Mouse (Mus musculus) ES-E14 (cell line): ENCODE data around the gene Hist1h3f. TPM values are rescaled to one million over a fixed set of nuclear protein-coding genes. Genes with fewer than 3 reads are reported as not detected.

Experiments used
- DNase-seq: peaks from one replicate; pipeline ENCODE4 v3.0.0-alpha.2; 2013; ENCODE audit warnings: low read depth, low spot score
- H3K27ac ChIP-seq: 2 replicates; pipeline ENCODE4 v1.5.1; 2012; ENCODE audit warnings: low read depth, mild to moderate bottlenecking, low read length, moderate library complexity, mixed read lengths; ENCODE audit not compliant: poor library complexity, insufficient read depth, severe bottlenecking
- H3K36me3 ChIP-seq: 2 replicates; pipeline ENCODE4 v1.6.1; 2012; ENCODE audit warnings: mild to moderate bottlenecking, low read length, moderate library complexity, mixed read lengths; ENCODE audit not compliant: control insufficient read depth, poor library complexity, insufficient read depth, severe bottlenecking
- H3K4me1 ChIP-seq, 2 experiments: fragments of 150-350 bp in 1 of 2; sonication (generic) in 1 of 2; 2 replicates each; pipeline ENCODE4 v1.6.1; 2012; ENCODE audit warnings: low read length in 2 of 2, mild to moderate bottlenecking in 1 of 2, mixed read lengths in 1 of 2; ENCODE audit not compliant: control insufficient read depth in 2 of 2, insufficient read depth in 2 of 2, poor library complexity in 1 of 2
- H3K4me3 ChIP-seq, 2 experiments: fragments of 150-350 bp in 1 of 2; sonication (generic) in 1 of 2; 2 replicates each; pipeline ENCODE4 v1.5.1; 2012; ENCODE audit warnings: low read length in 2 of 2, low read depth in 1 of 2, mild to moderate bottlenecking in 1 of 2, mixed read lengths in 1 of 2; ENCODE audit not compliant: insufficient read depth in 1 of 2, poor library complexity in 1 of 2, severe bottlenecking in 1 of 2
- H3K9ac ChIP-seq: 2 replicates; pipeline ENCODE4 v1.6.1; 2012; ENCODE audit warnings: low read depth, mild to moderate bottlenecking, low read length, mixed read lengths; ENCODE audit not compliant: poor library complexity, insufficient read depth, severe bottlenecking
- H3K9me3 ChIP-seq: fragments of 150-350 bp; sonication (generic); 2 replicates; pipeline ENCODE4 v1.6.1; 2012; ENCODE audit warnings: low read depth, mild to moderate bottlenecking, low read length; ENCODE audit not compliant: control insufficient read depth, insufficient read depth
- CHD2 ChIP-seq: IDR thresholded peaks from 2 replicates; pipeline ENCODE4 v1.6.1; 2014; ENCODE audit warnings: mild to moderate bottlenecking, low read depth, low read length, inconsistent platforms
- HCFC1 ChIP-seq: IDR thresholded peaks from 2 replicates; pipeline ENCODE4 v1.6.1; 2012; ENCODE audit warnings: low read length, inconsistent platforms, borderline replicate concordance; ENCODE audit not compliant: insufficient read depth
- MAFK ChIP-seq: IDR thresholded peaks from 2 replicates; pipeline ENCODE4 v1.6.1; 2014; ENCODE audit warnings: mild to moderate bottlenecking, low read depth, low read length, inconsistent platforms; ENCODE audit not compliant: insufficient read depth
- ZC3H11A ChIP-seq: IDR thresholded peaks from 2 replicates; pipeline ENCODE4 v1.6.1; 2012; ENCODE audit warnings: low read depth, mild to moderate bottlenecking, inconsistent platforms, low read length, borderline replicate concordance
- ZNF384 ChIP-seq: IDR thresholded peaks from 2 replicates; pipeline ENCODE4 v1.6.1; 2012; ENCODE audit warnings: low read depth, low read length, inconsistent platforms
- in situ Hi-C, 2 experiments: fragments of 600-800 bp; cut with MboI; formaldehyde crosslinking; loops; one replicate each; pipeline ENCODE4 v1.15.1; 2025; ENCODE audit warnings: low sequenced_read_pairs in 2 of 2, inconsistent platforms in 1 of 2; ENCODE audit not compliant: unreplicated experiment in 2 of 2
- total RNA-seq: library from RNA; depleted of rRNA; stranded (reverse); fragments of 300-350 nt; gene quantifications from 2 replicates; pipeline ENCODE4 v1.2.3, GENCODE M21; 2012

The Hist1h3f gene
- total RNA-seq, 1 experiment = 289 TPM

DNA sequence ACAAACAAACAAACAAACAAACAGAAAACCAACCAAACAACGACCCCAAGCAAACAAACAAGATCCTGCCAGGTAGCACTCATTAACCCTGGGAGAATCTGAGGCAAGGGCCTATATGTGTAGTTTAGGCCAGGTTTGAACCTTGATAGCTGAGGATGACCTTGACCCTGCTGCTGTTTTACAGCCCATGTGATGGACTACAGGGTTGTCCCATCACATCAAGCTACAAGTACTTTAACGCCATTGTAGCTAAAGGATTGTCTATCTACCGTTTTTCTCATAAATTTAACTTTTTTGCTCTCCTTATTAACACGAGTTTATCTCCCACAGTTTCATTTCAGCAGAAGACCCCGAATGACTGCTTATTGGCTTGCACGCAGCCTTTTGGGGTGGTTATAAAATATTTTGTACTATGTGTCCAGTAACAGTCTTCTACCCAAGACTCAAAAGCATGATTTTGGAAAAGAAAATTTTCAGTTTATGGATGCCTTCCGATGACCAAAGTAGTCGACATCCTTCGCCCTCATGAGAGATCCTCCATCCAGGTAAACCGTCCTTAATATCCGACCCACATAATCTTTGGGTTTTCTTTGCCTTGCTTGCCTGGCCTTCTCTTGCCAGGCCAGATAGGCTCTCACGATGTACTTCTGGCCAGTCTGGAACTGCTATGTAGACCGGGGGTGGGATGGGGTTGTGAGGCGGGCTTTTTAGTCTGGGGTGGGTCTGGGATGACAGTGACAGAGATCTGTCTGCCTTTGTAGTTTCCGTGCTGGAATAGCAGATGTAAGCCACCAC, 27.8 kb upstream of the Hist1h3f start:
- TF ChIP-seq ZNF384 (no peak), CHD2 (no peak), HCFC1 (no peak)
- H3K27ac ChIP-seq = no peak overlapping the region
- peaks cover 3 to 10% of the 10 kb centered on the region in 2 experiments; a peak in 2 of 4 replicates for H3K4me1 ChIP-seq
- H3K36me3 ChIP-seq = no peaks in the 10 kb centered on the region
- in situ Hi-C loops = loop anchor here (5.0 to 25.0 kb wide), 3 partner anchors 84 to 204 kb away; no protein-coding TSS in a partner anchor
- H3K4me3 ChIP-seq = no peak overlapping the region; a peak in 1 of 4 replicates
- no peak for DNase-seq
- no peaks in the 10 kb centered on the region for H3K9me3 ChIP-seq
- no peak overlapping the region for H3K9ac ChIP-seq

DNA sequence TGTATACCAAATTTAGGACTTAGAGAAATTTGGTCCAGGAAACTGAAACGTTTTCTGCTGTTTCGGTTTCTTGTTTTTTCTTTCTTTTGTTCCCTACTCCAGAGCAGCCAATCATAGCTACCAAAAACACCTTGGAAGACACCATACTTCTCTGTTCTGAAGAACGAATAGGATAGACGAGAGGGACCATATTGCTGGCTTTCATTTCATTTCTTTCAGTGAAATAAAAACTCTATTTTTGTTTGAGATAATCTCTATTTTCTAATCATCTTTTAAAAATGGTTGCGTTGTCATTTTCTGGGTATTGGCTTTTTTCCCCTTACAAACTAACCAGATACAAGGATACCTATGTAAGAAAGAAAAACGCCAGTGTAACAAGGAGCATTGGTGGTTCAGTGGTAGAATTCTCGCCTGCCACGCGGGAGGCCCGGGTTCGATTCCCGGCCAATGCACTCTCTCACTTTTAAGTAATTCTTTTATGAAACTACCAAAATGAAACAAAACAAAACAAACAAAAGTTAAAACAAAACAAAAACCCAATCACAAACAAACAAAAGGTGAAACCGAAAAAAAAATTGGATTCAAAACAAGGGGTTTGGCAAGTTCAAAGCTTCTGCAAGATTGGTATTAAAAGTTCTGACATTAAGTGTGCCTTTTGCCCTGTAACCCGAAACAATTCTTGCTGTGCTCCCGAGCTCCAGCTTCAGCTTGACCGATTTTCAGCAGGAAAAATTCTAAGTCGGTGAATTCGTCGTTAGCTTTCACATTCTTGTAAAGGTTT, 26.8 kb upstream of the Hist1h3f start:
- DNase-seq = no peak
- H3K9me3 ChIP-seq = no peaks in the 10 kb centered on the region
- peak overlapping the region; percentile 54; the same call in 1 of the 2 replicates for H3K9ac ChIP-seq
- peak; percentile 96 for TF ChIP-seq MAFK
- no peak for TF ChIP-seq HCFC1
- no peak for TF ChIP-seq ZNF384
- no peak for TF ChIP-seq ZC3H11A
- TF ChIP-seq CHD2 = no peak
- H3K4me3 ChIP-seq = peak overlapping the region; percentile 60 to 80
- in situ Hi-C loops = loop anchor here (5.0 to 25.0 kb wide), 3 partner anchors 85 to 205 kb away; no protein-coding TSS in a partner anchor
- H3K27ac ChIP-seq = peak overlapping the region; percentile 50; the same call in 1 of the 2 replicates
- H3K36me3 ChIP-seq = no peaks in the 10 kb centered on the region
- H3K4me1 ChIP-seq = peaks cover 3 to 8% of the 10 kb centered on the region in 2 experiments; a peak in 2 of 4 replicates

DNA sequence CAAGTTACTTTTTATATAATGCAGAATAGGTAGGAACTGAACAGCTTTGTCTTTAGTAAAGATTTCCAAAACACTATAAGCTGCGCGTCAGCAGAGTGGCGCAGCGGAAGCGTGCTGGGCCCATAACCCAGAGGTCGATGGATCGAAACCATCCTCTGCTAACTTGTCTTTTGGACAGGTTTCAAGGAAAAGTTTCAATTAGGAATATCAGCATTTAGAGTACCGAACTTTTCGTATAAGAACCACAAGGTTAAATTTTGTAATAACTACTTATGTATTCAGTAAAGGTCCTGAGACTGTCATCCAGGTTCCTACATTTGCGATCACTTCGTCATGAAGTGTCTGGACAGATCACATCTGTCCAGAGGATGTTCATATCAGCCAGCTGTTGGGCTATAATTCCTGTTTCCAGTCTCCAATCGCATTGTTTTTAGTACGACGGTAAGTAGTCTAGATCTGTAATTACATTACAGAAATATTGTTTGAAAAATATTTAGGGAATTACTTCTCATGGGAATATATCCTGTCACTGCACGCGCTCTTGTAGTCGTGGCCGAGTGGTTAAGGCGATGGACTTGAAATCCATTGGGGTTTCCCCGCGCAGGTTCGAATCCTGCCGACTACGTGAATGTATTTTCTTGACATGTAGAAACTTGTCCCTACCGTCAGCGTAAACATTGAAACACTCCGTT, 26.1 kb upstream of the Hist1h3f start:
- no peak overlapping the region; the same call in 1 of the 2 replicates for H3K27ac ChIP-seq
- H3K4me1 ChIP-seq = peaks cover 3 to 8% of the 10 kb centered on the region in 2 experiments; a peak in 2 of 4 replicates
- H3K4me3 ChIP-seq = peak overlapping the region; percentile 60 to 80
- in situ Hi-C loops = loop anchor here (5.0 to 25.0 kb wide), 3 partner anchors 85 to 205 kb away; no protein-coding TSS in a partner anchor
- H3K36me3 ChIP-seq = no peaks in the 10 kb centered on the region
- peak; percentile 84 for DNase-seq
- no peaks in the 10 kb centered on the region for H3K9me3 ChIP-seq
- H3K9ac ChIP-seq = peak overlapping the region; percentile 16; the same call in 1 of the 2 replicates
- no peak for TF ChIP-seq CHD2
- TF ChIP-seq ZNF384 = no peak
- TF ChIP-seq MAFK = peak; percentile 84
- peak; percentile 16; the same call in 1 of the 2 replicates for TF ChIP-seq ZC3H11A
- no peak for TF ChIP-seq HCFC1

DNA sequence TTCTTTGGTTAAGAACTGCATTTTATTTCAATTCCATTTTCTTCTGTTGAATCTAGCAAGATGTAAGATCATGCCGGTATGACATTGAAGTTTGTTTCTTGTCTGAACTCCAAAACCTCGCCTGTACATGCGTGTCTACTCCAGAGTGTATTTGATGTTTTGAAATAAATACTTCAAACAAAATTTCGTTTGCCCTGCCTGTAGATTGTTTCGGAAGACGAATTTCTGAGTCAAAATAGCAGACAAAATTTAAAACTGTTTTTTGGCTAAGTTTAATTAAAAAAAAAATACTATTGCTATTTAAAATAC, 25.6 kb upstream of the Hist1h3f start:
- no peak overlapping the region; the same call in 1 of the 2 replicates for H3K9ac ChIP-seq
- no peak for TF ChIP-seq ZC3H11A
- TF ChIP-seq ZNF384 = no peak
- DNase-seq = no peak
- no peak overlapping the region for H3K27ac ChIP-seq
- no peaks in the 10 kb centered on the region for H3K36me3 ChIP-seq
- H3K4me1 ChIP-seq = peaks cover 0 to 8% of the 10 kb centered on the region in 2 experiments; a peak in 2 of 4 replicates
- in situ Hi-C loops = loop anchor here (5.0 to 25.0 kb wide), 3 partner anchors 86 to 206 kb away; no protein-coding TSS in a partner anchor
- no peaks in the 10 kb centered on the region for H3K9me3 ChIP-seq
- peak overlapping the region; percentile 60 to 72 for H3K4me3 ChIP-seq
